Mouse (Mus musculus) kidney, adult 11 months (tissue): ENCODE measurements around the gene Filip1l.

Experiments used
- DNase-seq: peaks from one replicate; pipeline ENCODE4 v3.0.0; 2022

Filip1l gene

DNA sequence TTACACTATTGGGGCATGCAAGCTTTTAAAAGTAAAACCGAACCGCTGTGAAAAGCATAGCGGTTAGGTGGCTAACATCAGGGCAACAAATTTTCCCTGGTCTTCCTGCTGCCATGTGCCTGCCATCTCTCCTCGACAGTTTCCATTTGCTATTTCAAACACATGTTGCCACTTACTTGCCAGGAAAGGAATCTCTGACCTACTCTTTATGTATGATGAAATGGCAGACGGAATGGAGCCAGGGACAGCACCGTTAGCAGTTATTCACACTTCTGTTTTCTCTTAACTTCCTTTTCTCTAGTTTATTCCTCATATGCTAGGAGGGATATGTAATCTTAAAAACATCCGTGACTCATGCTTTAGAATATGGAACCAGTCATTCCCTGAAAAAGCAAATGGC is 183.6 kb downstream of the Filip1l start:
- no peak for DNase-seq

DNA sequence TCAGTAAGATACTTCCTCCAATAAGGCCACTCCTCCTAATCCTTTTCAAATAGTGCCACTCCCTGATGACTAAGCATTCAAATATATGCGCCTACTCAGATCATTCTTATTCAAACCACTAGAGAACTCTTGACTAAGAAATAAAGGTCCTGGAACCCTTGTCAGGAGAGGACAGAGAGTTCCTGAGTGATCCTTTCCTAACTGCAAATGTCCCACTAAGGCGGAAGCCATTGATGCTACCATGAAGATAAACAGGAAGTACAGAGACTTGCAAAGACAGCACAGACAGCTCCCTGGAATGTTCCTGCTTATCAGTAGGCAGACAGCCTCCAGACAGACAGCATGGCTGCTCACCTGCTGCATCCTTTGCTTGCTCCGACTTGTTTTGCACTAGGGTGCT is 190.3 kb downstream of the Filip1l start:
- DNase-seq: no peak

DNA sequence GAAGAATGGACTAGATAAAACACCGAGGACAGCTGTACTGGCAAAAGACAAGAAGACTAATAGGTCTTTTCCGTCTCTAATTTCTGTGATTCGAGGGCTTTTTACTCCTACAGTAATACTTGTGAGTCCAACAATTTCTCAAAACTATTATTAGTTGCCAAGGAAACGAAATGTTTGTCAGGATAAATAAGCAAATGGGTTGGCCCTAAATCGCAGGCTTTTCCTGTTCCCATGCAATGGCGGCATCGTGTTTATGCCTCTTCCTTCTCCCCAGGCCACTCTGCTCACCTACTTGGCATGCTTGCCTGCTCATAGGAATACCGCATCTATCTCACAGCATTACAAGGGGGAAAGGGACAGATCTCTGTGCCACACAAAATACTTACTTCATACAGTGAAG is 191.5 kb downstream of the Filip1l start:
- no peak for DNase-seq

DNA sequence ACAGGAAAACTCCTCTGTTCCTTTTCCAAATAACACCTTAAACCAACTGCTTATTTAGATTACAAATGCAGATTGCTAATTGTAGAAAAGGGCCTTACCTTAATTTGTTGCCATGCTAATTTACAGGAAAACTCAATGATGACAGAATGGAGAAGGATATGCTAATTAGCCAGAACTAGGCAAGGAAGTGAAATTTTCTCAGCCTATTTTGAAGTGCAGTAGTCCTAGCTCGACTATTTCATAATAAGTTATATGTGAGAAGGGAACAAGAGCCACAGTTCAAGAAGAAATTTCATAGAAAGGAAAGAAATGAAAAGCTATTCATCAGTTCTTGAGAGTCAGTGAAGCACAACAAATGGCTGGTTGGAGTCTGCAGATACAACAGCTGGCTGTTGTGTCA is 193.5 kb downstream of the Filip1l start:
- DNase-seq: no peak

DNA sequence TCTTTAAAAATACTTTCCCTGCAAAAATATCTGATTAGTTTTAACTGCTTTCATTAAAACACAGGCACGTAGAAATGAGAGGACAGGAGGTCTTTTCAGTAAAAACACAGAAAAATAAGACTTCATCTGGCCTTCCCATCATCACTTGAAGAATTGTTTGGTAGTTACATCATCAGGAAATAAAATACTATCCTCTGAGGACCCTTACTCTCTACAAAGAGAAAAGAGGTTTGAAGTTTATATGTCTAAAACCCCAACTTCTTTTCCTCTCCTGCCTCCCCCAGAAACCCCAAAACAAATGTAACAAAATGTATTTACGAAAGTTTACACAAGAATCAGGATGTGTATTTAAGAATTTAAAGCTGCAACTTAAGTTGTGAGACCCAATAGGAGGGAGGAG is 195.7 kb downstream of the Filip1l start:
- DNase-seq: no peak

DNA sequence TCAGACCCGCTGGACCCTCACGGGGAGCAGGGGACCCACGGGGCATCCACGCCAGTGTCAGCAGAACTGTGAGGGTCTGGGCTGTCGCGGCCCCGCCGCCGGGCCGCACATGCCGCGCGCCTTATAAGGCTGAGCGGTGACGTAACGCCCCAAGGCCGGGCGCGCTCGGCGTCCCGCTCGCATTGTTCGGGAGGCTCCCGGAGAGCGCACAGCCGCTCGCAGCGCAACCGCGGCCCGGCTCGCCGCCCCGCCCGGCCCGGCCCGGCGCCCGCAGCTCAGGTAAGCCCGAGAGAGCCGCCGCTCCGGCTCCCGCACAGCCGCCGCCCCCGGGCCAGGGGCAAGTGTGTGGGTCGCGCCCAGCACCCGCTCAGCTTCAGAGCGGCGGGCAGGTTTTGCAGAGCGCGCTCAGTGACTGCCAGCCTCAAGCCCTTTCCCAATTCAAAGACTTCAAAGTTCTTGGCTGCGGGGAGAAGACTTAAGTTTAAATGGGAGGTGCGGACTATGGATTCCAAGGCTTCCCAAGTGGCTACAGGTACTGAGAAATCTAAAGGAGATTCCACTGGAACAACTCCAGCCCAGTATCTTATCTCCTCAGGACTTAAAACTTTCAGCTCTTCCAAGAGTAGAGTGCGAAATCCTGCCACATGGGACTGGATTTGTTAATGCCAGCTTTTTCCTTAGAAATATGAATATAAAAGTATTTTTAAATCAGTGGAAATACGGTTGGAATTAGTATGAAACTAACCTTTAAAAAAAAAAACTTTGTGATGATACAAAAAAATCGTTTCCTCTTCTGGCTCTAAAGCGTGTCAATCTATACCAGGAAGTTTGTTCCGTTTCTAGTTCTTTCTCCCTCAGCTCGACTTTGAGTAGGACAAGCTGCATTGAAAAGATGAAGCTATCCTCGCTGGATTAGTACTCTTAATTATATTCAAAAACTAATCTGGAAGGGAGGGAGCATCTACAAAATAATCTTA is 196.5 kb downstream of the Filip1l start:
- peak; percentile 55 for DNase-seq

DNA sequence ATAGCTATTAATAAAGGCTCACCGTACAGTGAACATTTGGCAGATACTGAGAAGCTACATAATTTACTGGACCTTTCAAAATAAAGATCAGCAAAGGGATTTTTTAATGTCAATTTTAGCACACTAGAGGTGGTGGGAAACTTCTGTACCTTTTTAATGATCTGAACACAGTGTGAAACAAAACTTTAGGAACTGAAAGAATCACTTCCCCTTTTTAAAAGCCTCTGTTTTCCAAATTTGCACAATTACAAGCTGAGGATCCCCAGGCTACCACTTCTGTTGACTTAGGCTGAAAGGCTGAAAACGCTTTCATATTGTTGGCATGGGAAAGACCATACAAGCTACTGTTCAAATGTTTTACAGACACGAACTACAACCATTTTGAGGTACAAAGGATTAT is 197.2 kb downstream of the Filip1l start:
- no peak for DNase-seq

DNA sequence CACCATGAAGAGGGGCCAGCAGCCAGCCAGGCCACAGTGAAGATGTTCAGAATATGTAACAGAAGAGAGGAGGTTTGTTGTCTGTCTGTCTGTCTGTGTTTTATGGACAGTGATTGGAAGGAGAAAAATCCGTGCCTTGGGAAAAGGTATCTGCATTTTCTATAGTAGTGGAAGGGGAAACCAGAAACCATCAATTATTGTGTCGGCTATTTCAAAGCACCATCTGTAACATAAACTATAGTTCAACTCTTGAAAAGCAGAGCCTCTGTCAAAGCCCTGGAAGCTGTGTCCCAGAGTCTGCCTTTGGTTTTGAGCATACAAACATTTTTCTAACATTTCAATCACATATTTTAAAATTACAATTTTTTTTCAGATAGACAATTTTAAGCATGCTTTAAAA is 197.9 kb downstream of the Filip1l start:
- no peak for DNase-seq

DNA sequence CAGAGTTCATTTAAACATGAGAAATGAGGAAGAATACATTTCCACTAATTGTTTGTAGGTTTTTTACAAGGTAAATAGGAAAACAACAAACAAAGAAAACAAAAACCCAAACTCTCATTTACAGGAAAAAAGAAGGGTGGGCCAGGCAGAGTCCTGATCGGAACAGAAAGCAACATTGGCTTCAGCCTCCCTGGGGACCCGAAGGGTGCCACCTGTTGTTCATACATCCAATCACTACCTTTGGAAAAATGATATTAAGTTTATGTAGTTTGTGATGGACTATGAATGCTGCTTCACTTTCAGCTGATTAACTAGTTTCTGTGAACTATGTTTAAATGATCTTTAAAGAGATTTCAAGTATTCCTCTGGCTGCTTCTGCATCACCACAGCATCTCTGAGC is 198.7 kb downstream of the Filip1l start:
- no peak for DNase-seq

DNA sequence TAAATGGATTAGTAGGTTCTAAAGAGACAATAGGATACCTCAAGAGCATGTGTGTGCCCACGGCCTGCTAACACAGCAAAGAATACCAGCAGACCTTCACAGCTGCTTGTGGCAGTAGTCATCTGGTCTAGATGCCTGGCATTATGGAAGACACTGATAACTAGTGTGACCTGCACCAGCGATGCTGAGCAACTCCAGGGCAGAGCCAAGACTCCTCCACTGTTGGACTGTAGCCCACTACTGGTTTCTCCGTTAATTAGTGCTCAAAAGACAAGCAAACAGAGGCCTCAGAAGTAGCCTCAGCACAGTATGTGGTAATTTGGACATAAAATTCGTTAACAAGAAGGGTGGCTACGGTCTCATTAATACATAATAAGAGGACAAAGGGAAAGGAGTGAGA is 199.8 kb downstream of the Filip1l start:
- no peak for DNase-seq

DNA sequence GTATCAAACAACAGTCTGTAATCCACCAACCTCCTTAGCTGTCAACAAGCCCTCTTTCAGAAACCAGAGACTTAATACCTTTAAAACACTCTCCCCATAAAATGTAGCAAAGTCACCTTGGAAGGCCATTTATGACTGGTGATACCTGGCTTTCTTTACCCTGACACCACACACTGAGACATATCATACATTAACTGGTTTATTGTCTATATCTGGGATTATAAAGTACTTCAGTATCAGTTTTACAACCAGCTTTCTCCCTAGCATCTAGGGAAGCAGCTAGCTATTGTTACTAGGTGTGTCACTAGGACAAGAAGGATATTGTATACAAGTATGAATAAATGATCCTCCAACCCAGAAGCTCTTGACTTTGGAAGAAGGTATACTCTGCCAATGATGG is 200.3 kb downstream of the Filip1l start:
- no peak for DNase-seq

DNA sequence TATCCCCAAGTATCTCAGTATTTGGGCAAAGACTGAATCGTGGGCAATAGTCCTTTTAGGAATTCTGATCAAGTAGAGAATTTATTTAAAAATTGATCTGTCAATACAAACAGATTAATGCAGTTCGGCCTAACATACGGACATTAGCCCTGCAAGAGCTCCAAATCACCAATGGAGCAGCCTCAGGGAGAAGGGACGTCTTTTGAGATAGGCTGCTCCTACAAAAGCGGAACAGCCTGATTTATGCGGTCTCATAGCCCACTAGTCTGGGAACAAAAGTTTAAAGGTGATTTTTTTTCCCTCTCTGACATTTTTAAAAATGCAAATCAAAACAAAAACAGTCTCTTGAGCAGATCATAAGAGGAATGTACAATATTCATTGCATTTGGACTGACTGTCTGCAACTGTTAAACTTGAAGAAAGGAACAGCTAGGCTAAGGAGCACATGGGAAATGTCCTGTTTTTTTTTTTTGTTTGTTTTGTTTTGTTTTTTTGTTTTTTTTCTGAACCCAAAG is 202.1 kb downstream of the Filip1l start:
- DNase-seq: no peak

DNA sequence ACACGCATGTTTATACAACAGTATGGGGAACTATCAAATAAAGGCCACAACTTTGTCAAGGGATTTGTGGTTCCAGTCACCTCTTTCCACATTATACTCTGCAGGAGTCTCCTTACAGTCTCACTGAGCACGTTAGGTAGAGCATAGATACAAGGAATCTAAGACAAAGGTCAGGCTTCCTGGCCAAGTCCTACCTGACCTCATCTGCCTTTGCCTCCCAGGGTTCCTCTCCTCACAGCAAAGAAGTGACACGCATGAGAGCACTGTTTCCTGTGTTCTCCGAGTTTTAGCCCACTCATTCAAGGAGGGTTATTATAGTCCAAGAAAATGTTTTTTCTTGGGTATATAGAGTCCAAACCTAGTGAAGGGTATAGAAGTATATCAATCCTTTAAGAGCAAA is 202.8 kb downstream of the Filip1l start:
- peak; percentile 43 for DNase-seq

DNA sequence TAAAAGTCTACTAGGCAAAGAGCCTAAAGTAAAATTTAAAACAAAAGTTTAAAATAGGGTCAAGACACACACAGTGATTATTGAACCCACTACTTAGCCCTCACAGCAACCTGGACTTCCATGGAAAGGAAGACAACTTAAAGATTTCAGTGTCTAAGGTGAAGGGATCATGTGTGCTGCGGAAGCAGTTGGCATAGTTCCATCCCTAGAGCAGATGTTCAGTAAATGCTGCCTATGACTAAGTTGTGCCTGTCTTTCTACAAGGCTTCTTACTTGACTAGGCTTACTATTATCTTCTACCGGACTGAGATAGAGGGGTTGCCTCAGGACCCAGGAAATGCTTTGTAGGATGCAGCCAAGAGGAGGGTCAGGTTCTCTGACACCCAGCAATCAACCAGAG is 203.4 kb downstream of the Filip1l start:
- DNase-seq: no peak

DNA sequence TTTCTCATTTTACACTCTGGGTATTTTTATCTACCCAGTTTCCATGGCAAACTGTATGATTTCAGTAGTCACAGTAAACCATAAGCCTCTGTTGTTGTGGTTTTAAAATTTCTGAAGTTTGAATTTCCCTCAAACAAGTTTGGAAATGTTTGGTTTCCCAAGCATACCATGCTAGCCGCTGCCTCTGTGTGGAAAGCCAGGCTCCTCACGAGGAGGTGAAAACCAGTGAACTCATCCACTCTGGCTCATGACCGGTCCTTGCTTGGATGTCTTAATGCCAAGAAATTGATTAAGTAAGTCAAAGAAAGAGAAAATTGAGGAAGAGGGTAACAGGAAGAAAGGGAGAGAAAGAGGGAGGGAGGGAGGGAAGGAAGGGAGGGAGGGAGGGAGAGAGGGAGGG is 205.4 kb downstream of the Filip1l start:
- DNase-seq: no peak

DNA sequence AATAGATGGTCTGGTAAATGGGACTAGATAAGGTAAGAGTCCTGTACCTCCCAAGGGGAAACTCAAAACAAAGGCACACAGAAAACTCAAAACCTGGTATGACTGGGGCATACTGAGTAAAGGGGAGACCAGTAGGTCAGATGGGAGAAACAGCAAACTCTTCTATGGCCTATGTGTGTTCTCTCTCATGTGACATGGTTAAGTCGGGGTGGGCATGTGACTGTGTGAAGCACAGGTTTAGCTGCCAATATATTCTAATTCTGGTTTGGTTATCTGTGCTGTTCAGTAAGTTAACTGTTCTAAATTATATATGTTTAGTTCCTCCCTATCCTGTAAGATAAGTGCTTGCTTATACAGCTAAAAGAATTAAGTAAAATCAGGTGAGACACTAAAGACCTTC is 207.3 kb downstream of the Filip1l start:
- DNase-seq: no peak

DNA sequence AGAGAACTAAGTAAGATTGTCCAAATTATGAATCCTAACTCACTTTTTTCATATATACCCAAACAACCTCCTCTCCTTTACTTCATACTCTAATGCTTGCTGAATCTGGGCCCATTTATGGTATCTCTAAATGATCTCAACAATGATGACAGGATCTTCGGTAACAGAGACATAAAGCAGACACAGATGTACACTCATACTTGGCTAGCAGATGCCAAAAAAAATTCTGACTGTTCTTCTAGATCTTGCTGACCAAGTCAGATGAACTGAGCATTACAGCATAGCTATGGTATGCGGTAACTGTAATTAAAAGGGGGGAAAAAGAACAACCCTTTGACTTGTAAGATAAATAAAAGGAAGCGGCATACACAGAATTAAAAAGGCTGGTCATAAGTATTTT is 210.6 kb downstream of the Filip1l start:
- DNase-seq: no peak

DNA sequence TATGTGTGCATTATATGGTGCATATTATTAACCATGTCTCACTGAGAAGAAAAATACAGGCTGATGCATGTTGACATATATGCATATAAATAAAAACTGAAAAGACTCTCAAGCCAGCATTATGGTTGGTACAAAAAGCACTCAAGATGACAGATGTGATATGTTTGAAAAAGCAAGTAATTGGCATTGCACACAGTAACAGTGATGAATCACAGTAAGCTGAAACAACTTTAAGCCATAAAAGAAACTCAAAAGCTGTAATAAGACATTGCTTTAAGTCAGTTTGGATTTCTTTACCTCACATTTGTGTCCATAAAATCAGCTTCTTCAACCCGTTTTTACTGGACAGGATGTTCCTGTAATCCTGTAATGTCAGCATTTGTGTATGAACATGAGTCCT is 211.9 kb downstream of the Filip1l start:
- DNase-seq: no peak

DNA sequence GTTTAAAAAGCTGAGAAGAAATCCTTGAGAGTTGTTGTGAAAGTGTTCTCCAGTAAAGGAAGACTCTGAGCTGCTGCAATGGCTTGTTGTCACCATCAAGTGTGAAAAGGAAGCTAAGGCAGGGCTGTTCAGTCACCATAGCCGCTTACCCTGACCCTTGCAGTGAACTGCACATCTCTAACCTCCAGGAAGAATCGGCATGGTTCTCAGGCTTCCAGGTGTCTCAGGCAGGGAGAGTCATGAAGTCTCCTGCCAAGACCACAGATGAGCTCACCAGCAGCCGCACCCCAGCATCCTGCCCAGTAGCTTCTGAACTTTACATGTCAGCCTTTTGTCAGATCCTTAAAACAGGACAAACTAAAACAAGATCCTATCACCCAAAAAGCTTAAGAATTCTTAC is 213.3 kb downstream of the Filip1l start:
- DNase-seq: no peak

DNA sequence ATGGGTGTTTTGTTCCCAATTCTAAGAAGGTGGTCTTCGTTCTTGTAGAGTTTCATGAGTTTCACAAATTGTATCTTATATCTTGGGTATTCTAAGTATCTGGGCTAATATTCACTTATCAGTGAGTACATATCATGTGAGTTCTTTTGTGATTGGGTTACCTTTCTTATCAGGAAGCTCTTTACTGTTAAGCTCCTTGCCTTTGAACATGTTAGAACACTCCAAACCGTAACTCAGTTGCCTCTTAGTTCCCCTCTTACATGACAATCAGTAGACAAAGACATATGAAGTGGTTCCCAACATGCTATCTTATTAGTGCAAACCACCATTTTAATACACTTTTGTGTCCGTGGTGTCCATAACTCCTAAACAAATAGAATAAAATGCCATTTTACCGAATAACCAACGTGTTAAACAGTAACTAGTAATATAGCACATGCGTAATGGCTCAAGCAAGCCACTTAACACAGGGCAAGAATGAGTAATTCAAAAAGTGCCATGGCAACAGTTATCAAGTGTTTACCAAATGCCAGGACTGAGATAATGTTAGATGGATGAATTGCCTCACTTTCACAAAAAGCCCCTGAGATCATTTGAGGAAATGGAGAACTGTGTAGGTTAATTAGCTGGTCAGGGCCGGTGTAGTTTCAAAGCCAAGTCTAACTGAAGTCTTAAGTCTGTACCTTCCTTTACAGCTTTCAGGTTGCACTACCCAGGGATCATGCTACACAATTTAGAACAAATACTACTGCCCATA is 215.9 kb downstream of the Filip1l start:
- no peak for DNase-seq

DNA sequence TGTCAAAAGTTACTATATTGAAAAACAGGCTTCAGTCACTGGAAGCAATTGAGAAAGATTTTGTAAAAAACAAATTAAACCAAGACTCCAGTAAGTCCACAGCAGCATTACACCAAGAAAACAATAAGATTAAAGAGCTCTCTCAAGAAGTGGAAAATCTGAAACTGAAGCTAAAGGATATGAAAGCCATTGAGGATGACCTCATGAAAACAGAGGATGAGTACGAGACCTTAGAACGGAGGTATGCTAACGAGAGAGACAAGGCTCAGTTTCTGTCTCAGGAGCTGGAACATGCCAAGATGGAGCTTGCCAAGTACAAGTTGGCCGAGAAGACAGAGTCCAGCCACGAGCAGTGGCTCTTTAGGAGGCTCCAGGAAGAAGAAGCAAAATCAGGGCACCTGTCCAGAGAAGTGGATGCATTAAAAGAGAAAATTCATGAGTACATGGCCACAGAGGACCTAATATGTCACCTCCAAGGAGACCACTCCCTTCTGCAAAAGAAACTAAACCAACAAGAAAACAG is 218.0 kb downstream of the Filip1l start:
- no peak for DNase-seq

DNA sequence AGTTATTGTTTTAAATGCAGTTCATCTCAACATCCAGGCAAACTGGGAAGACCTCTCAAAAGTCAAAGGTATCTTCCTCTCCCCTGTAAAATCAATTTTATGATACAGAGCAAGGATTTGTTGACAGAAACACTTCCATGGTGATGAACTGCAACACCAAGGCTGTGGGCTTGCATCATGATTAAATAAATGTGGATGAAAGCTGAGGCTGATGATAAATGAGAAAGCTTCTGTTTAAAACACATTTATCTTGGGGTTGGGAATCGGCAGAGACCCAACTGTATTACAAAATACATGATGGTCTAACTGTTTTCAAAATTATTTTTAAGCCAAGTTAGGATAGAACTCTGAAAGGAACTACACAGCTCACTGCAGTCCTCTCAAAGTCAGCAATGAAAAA is 220.9 kb downstream of the Filip1l start:
- DNase-seq: no peak

DNA sequence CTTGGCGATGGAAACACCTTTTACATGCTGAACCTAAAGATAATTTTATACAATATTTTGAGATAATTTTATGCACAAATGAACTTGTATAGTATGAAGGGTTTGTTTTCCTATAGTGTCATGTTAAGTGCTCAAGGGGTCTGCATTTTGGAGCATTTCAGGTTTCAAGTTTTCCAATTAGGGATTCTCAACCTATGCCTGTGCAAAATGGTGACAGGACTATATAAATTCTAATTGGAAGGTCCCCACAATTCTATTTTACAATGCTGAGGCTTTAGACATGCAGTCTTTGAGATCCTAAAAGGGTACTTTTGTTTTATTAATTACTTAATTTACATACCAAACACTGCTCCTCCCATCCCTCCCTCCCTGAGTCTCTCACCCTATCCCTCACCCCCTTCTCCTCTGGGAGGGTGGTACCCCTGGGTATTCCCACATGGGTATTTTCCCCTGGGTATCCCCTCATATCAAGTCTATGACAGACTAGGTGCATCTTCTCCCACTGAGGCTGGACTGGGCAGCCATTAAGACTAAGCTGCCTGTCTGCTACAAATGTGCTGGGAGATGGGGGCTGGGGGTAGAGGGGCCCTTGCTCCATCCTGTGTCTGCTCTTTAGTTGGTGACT is 223.0 kb downstream of the Filip1l start:
- DNase-seq: no peak
